Mouse (Mus musculus): ENCODE results near the gene Ltbp4. TPM values are rescaled to one million over a fixed set of nuclear protein-coding genes. Genes with fewer than 3 reads are reported as not detected.

The Ltbp4 gene
- polyA plus RNA-seq, 1 experiment from 2014 or later, result 18.2 TPM

DNA sequence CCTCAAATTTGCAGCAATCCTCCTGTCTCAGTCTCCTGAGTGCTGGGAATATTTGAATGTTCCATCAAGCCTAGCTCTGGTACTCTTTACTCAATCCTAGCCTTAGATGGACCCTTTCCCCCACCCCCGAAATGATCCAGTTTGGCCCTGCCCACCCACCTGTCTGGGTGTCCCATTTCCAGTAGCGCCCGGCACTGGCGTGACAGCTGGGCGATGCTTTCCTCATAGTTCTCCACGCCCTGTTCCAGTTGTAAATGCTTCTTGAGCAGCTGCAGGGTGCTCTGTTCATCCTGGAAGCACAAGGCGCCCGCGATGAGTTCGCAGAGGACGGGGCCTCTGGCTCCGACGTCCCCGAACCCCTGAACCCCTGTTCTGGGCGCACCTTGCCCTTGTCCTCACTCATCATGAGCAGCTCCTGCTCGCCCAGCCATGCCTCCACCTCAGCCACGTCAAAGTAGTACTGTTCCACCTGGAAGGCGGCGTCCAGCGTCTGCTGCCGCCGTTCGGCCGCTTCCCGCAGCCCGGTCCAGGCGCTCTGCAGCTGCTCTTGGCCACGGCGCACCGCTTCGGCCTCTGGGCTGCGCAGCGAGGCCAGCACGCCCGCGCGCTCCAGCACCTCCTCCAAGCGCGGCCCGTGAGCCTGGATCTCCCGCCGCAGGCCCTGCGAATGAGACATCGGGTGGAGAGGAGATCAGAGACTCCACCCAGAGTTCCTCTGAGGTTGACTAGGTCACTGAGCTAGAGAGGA is 34.4 kb upstream of the Ltbp4 start:
- Histone ChIP-seq H3K9ac (replicated peaks; ENCODE audit: low read depth, low read length) (no peak overlapping the region), H3K27ac (ENCODE audit: low read length) (no peak overlapping the region), H3K27me3 (replicated peaks; ENCODE audit: control insufficient read depth, insufficient read depth, low read length) (peaks cover 95% of the 10 kb centered on the region), H3K4me2 (ENCODE audit: low read length) (no peak overlapping the region), H3K9me3 (ENCODE audit: control insufficient read depth, low read length) (peaks cover 10% of the 10 kb centered on the region; the same call in 1 of the 2 replicates), H3K4me3 (replicated peaks; ENCODE audit: low read length) (no peak overlapping the region), H3K36me3 (ENCODE audit: control insufficient read depth, insufficient read depth) (peaks cover 6% of the 10 kb centered on the region; the same call in 1 of the 2 replicates), H3K4me1 (replicated peaks; ENCODE audit: control insufficient read depth, insufficient read depth, low read length) (peaks cover 9% of the 10 kb centered on the region; the same call in 1 of the 2 replicates)
- WGBS, result 8% methylated on average over 44 of the region's 44 CpGs
- no peak for ATAC-seq

DNA sequence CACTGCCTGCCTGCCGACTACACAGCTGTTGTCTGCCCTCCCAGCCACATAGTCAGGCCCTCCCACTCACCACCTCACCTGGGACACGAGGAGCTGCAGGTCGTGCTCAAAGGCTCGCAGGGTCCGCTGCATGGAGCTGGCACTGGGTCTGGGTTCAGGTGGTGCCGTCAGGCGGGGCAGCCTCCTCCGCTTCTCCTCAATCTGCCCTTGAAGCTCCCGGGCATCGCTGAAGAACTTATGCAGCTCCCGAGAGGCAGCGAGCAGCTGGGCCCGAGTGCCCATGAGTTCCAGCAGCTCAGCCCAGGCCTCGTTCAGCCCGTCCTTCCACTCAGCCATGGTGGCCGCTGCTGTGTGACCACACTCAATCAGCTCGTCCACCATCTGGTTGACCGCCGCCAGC is 31.6 kb upstream of the Ltbp4 start:
- Histone ChIP-seq H3K4me3 (replicated peaks; ENCODE audit: low read length) (no peak overlapping the region), H3K9me3 (ENCODE audit: control insufficient read depth, low read length) (peaks cover 8% of the 10 kb centered on the region; the same call in 1 of the 2 replicates), H3K9ac (replicated peaks; ENCODE audit: low read depth, low read length) (no peak overlapping the region), H3K36me3 (ENCODE audit: control insufficient read depth, insufficient read depth) (peaks cover 6% of the 10 kb centered on the region; the same call in 1 of the 2 replicates), H3K27me3 (replicated peaks; ENCODE audit: control insufficient read depth, insufficient read depth, low read length) (peaks cover 99% of the 10 kb centered on the region), H3K27ac (ENCODE audit: low read length) (no peak overlapping the region), H3K4me1 (replicated peaks; ENCODE audit: control insufficient read depth, insufficient read depth, low read length) (peaks cover 6% of the 10 kb centered on the region; the same call in 1 of the 2 replicates), H3K4me2 (ENCODE audit: low read length) (no peak overlapping the region)
- 90% methylated on average over 19 of the region's 19 CpGs for WGBS
- ATAC-seq, result no peak

DNA sequence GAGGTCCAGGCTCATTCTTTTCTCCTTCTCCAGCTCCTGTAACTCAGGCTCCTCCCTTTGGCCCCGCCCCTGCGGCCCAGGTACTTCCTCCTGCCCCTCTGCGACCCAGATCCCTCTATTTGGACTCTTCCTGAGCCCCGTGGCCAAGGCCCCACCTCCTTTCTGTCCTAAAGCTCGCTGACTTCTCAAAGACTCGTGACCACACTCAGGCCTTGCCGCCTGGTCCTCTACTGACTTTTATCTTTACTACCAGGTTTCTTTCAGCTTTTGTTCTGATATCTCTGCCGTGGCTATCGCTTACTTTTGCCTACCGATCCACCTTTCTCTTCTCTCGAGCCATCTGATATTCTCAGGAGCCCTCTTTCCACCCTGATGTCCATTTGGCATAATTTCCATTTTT is 30.5 kb upstream of the Ltbp4 start:
- Histone ChIP-seq H3K4me3 (replicated peaks; ENCODE audit: low read length) (no peak overlapping the region), H3K27me3 (replicated peaks; ENCODE audit: control insufficient read depth, insufficient read depth, low read length) (peaks cover 98% of the 10 kb centered on the region), H3K27ac (ENCODE audit: low read length) (no peak overlapping the region), H3K9me3 (ENCODE audit: control insufficient read depth, low read length) (peaks cover 8% of the 10 kb centered on the region; the same call in 1 of the 2 replicates), H3K4me1 (replicated peaks; ENCODE audit: control insufficient read depth, insufficient read depth, low read length) (peaks cover 6% of the 10 kb centered on the region; the same call in 1 of the 2 replicates), H3K36me3 (ENCODE audit: control insufficient read depth, insufficient read depth) (peaks cover 6% of the 10 kb centered on the region; the same call in 1 of the 2 replicates), H3K9ac (replicated peaks; ENCODE audit: low read depth, low read length) (no peak overlapping the region), H3K4me2 (ENCODE audit: low read length) (no peak overlapping the region)
- ATAC-seq, result no peak
- 15% methylated on average over 11 of the region's 11 CpGs for WGBS

GRCm38 (mm10) chr7:27366082-27366844 is 28.8 kb upstream of the Ltbp4 start:
- peaks cover 86% of the 10 kb centered on the region for H3K27me3 ChIP-seq (replicated peaks; ENCODE audit: control insufficient read depth, insufficient read depth, low read length)
- WGBS, result 35% methylated on average over 21 of the region's 21 CpGs
- peaks cover 6% of the 10 kb centered on the region; the same call in 1 of the 2 replicates for H3K36me3 ChIP-seq (ENCODE audit: control insufficient read depth, insufficient read depth)
- no peak overlapping the region for H3K4me3 ChIP-seq (replicated peaks; ENCODE audit: low read length)
- H3K9me3 ChIP-seq (ENCODE audit: control insufficient read depth, low read length), result peaks cover 8% of the 10 kb centered on the region; the same call in 1 of the 2 replicates
- peaks cover 3% of the 10 kb centered on the region; the same call in 1 of the 2 replicates for H3K4me1 ChIP-seq (replicated peaks; ENCODE audit: control insufficient read depth, insufficient read depth, low read length)
- no peak overlapping the region for H3K27ac ChIP-seq (ENCODE audit: low read length)
- no peak for ATAC-seq
- no peak overlapping the region for H3K9ac ChIP-seq (replicated peaks; ENCODE audit: low read depth, low read length)
- no peak overlapping the region for H3K4me2 ChIP-seq (ENCODE audit: low read length)

DNA sequence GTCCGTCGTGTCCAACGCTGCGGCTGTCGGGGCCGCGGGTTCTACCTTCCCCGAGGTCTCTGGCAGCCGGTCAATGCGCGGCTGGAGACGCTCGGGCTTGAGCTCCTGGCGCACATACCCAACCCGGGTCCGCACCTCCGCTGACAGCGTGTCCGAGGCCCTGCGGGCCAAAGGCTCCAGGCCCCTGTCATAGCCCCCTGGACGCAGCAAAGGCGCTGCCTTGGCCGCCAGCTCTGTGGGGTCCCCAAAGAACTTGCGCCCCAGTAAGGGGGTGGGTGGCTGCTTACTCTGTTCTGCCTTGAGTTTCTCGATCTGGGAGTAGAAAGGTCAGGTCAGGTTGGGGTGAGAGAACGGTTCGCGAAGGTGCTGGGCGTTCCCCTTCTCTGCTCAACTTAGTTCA is 26.9 kb upstream of the Ltbp4 start:
- ATAC-seq, result no peak
- H3K4me3 ChIP-seq (replicated peaks; ENCODE audit: low read length), result no peak overlapping the region
- H3K27ac ChIP-seq (ENCODE audit: low read length), result no peak overlapping the region
- H3K36me3 ChIP-seq (ENCODE audit: control insufficient read depth, insufficient read depth), result no peaks in the 10 kb centered on the region
- peaks cover 7% of the 10 kb centered on the region for H3K4me1 ChIP-seq (replicated peaks; ENCODE audit: control insufficient read depth, insufficient read depth, low read length)
- H3K27me3 ChIP-seq (replicated peaks; ENCODE audit: control insufficient read depth, insufficient read depth, low read length), result peaks cover 68% of the 10 kb centered on the region
- H3K9ac ChIP-seq (replicated peaks; ENCODE audit: low read depth, low read length), result no peak overlapping the region
- H3K9me3 ChIP-seq (ENCODE audit: control insufficient read depth, low read length), result no peaks in the 10 kb centered on the region
- H3K4me2 ChIP-seq (ENCODE audit: low read length), result no peak overlapping the region
- 3% methylated on average over 29 of the region's 29 CpGs for WGBS

DNA sequence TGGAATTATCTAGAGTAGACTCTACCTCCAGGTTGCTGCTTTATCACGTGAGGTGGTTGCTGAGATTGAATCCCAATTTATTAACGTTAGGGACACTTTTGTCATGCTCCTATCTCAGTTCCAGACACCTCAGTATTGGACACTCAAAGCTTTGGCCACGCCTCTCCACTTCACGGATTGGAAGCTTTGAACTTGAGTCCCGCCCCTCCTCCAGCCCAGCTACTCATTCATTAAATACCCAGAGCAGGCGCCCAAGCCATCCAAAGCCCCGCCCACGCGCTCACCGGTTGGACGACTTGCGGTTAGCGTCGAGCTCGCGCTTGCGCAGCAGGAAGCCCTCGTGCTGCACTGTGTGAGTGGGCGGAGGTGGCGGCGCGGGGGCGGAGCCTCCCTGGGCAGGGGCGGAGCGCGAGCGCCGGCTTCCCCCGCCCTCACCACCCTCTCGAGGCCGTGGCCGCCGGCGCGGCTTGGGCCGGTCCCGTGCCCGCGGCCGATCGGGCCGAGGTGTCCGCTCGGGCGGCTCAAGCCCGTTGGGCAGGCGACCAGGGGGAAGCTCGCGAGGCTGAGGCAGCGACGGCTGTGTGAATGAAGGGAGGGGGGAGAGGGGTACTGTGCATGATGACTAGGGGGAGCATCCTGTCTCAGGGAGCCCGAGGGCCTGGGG is 23.9 kb upstream of the Ltbp4 start:
- H3K4me2 ChIP-seq (ENCODE audit: low read length), result peak overlapping the region; percentile 53
- H3K27ac ChIP-seq (ENCODE audit: low read length), result no peak overlapping the region
- no peaks in the 10 kb centered on the region for H3K36me3 ChIP-seq (ENCODE audit: control insufficient read depth, insufficient read depth)
- peak overlapping the region; percentile 61 for H3K4me3 ChIP-seq (replicated peaks; ENCODE audit: low read length)
- peak overlapping the region; percentile 58 for H3K9ac ChIP-seq (replicated peaks; ENCODE audit: low read depth, low read length)
- ATAC-seq, result peak; percentile 96
- WGBS, result under 1% methylated on average over 52 of the region's 52 CpGs
- no peaks in the 10 kb centered on the region for H3K9me3 ChIP-seq (ENCODE audit: control insufficient read depth, low read length)
- H3K4me1 ChIP-seq (replicated peaks; ENCODE audit: control insufficient read depth, insufficient read depth, low read length), result peaks cover 5% of the 10 kb centered on the region
- H3K27me3 ChIP-seq (replicated peaks; ENCODE audit: control insufficient read depth, insufficient read depth, low read length), result peaks cover 56% of the 10 kb centered on the region

DNA sequence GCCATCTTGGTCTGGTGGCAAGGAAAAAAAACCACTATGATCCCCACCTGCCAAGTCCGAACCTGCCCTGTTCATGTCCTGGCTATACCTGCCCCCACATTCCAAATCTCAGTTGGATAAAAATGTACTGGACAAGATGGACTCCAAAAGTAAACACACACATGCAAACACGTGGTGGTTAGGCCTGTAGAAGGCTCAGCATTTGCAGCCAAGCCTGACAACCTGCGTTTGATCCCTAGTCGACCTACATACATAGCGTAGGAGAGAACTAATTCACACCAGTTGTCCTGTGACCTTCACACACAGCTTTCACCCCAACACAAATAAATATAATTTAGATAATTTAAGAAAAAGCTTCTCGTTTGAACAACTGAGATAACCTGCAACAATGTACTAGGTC is 23.3 kb upstream of the Ltbp4 start:
- Histone ChIP-seq H3K36me3 (ENCODE audit: control insufficient read depth, insufficient read depth) (no peaks in the 10 kb centered on the region), H3K27me3 (replicated peaks; ENCODE audit: control insufficient read depth, insufficient read depth, low read length) (peaks cover 49% of the 10 kb centered on the region), H3K4me1 (replicated peaks; ENCODE audit: control insufficient read depth, insufficient read depth, low read length) (peaks cover 9% of the 10 kb centered on the region), H3K9me3 (ENCODE audit: control insufficient read depth, low read length) (no peaks in the 10 kb centered on the region), H3K9ac (replicated peaks; ENCODE audit: low read depth, low read length) (no peak overlapping the region), H3K4me3 (replicated peaks; ENCODE audit: low read length) (no peak overlapping the region; the same call in 1 of the 2 replicates), H3K27ac (ENCODE audit: low read length) (no peak overlapping the region), H3K4me2 (ENCODE audit: low read length) (peak overlapping the region; percentile 53)
- ATAC-seq, result no peak
- 56% methylated on average over 6 of the region's 6 CpGs for WGBS

DNA sequence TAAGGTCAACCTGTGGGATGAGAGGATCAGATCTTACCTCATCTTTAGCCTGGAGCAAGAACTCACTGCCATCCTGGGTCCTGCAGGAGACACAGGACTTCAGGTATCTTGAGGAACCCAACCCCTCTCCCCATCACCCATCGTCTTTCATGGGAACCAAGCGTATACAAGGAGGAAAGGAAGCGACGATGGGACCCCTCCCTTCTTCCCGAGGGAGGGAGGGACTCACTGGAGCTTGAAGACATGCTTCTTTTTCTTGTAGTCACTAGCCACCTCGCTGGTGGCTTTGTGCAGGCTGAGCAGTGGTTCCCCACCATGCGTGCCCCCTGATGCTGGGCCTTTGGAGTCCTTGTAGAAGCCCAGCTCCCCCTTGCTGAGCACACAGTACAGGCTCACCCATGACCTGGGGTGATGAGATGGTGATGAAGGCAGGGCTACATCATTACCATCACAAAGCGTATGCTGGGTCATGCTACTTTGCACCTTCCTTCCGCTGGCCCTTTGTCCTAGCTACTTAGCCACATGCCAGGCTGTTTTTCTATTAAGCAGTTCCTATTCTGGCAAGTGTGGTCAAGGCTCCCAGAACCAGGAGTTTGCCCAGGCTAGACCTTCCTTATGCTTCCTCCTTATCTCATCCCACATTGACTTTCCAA is 22.3 kb upstream of the Ltbp4 start:
- no peaks in the 10 kb centered on the region for H3K9me3 ChIP-seq (ENCODE audit: control insufficient read depth, low read length)
- no peak for ATAC-seq
- peaks cover 9% of the 10 kb centered on the region for H3K4me1 ChIP-seq (replicated peaks; ENCODE audit: control insufficient read depth, insufficient read depth, low read length)
- H3K36me3 ChIP-seq (ENCODE audit: control insufficient read depth, insufficient read depth), result no peaks in the 10 kb centered on the region
- H3K4me3 ChIP-seq (replicated peaks; ENCODE audit: low read length), result no peak overlapping the region
- H3K27me3 ChIP-seq (replicated peaks; ENCODE audit: control insufficient read depth, insufficient read depth, low read length), result peaks cover 40% of the 10 kb centered on the region
- H3K9ac ChIP-seq (replicated peaks; ENCODE audit: low read depth, low read length), result no peak overlapping the region
- H3K4me2 ChIP-seq (ENCODE audit: low read length), result no peak overlapping the region
- WGBS, result 85% methylated on average over 9 of the region's 9 CpGs
- no peak overlapping the region for H3K27ac ChIP-seq (ENCODE audit: low read length)
